In genomic region chr2:148731614-148732326, GRCm38 (mm10) we compare ENCODE assay signal across 8 mouse cellular contexts. TPM values are rescaled to one million over a fixed set of nuclear protein-coding genes. Genes with fewer than 3 reads are reported as not detected.
DNase-seq lines count a peak whose midpoint lies in the region; ATAC-seq lines count a peak whose summit lies in the region.

No protein-coding gene starts in this region.

- intact Hi-C loops in gastrocnemius, postnatal 14 days (cut with DNase I; ENCODE audit: low total_unique reads) = no loop called here

- no peaks in the 10 kb centered on the region for H3K27me3 ChIP-seq in intestine, embryonic 15.5 days (replicated peaks)
- H3K27me3 ChIP-seq in liver, embryonic 13.5 days = no peaks in the 10 kb centered on the region
- no peaks in the 10 kb centered on the region for H3K27me3 ChIP-seq in neural tube, embryonic 11.5 days (ENCODE audit: control insufficient read depth, insufficient read depth, low read length)

- WGBS in intestine, embryonic 15.5 days = 1% methylated on average over 35 of the region's 35 CpGs
- 2% methylated on average over 35 of the region's 35 CpGs for WGBS in liver, embryonic 13.5 days (ENCODE audit: insufficient replicate concordance)
- 2% methylated on average over 35 of the region's 35 CpGs for WGBS in neural tube, embryonic 11.5 days

- H3K4me1 ChIP-seq in intestine, embryonic 15.5 days (replicated peaks) = peaks cover 10% of the 10 kb centered on the region; the same call in 1 of the 2 replicates
- H3K4me1 ChIP-seq in liver, embryonic 13.5 days (replicated peaks) = peaks cover 12% of the 10 kb centered on the region
- H3K4me1 ChIP-seq in neural tube, embryonic 11.5 days (ENCODE audit: control insufficient read depth, insufficient read depth, low read length) = peaks cover 4% of the 10 kb centered on the region

- no peak overlapping the region for H3K27ac ChIP-seq in intestine, embryonic 15.5 days
- no peak overlapping the region for H3K27ac ChIP-seq in liver, embryonic 13.5 days
- H3K27ac ChIP-seq in neural tube, embryonic 11.5 days (ENCODE audit: low read depth, low read length) = no peak overlapping the region

- peak overlapping the region; percentile 93 for H3K4me2 ChIP-seq in intestine, embryonic 15.5 days (replicated peaks)
- peak overlapping the region; percentile 80 for H3K4me2 ChIP-seq in liver, embryonic 13.5 days
- peak overlapping the region; percentile 92 for H3K4me2 ChIP-seq in neural tube, embryonic 11.5 days (ENCODE audit: low read depth)

- peak overlapping the region; percentile 76 for H3K4me3 ChIP-seq in intestine, embryonic 15.5 days (replicated peaks)
- H3K4me3 ChIP-seq in liver, embryonic 13.5 days (replicated peaks) = peak overlapping the region; percentile 68
- H3K4me3 ChIP-seq in neural tube, embryonic 11.5 days (ENCODE audit: low read depth, low read length) = peak overlapping the region; percentile 73

- no peaks in the 10 kb centered on the region for H3K36me3 ChIP-seq in intestine, embryonic 15.5 days
- no peaks in the 10 kb centered on the region for H3K36me3 ChIP-seq in liver, embryonic 13.5 days
- no peaks in the 10 kb centered on the region for H3K36me3 ChIP-seq in neural tube, embryonic 11.5 days (ENCODE audit: control insufficient read depth, insufficient read depth, low read length)

- ATAC-seq in intestine, embryonic 15.5 days = peak; percentile 86
- peak; percentile 53 for ATAC-seq in liver, embryonic 13.5 days (ENCODE audit: low read depth)
- peak; percentile 78; the same call in 1 of the 2 replicates for ATAC-seq in neural tube, embryonic 11.5 days (ENCODE audit: insufficient read depth, low FRiP score, low TSS enrichment)

- H3K9ac ChIP-seq in intestine, embryonic 15.5 days = peak overlapping the region; percentile 66
- H3K9ac ChIP-seq in liver, embryonic 13.5 days = peak overlapping the region; percentile 73
- H3K9ac ChIP-seq in neural tube, embryonic 11.5 days (ENCODE audit: low read length) = peak overlapping the region; percentile 69

- no peaks in the 10 kb centered on the region for H3K9me3 ChIP-seq in intestine, embryonic 15.5 days
- no peaks in the 10 kb centered on the region for H3K9me3 ChIP-seq in liver, embryonic 13.5 days (replicated peaks)
- H3K9me3 ChIP-seq in neural tube, embryonic 11.5 days (ENCODE audit: control insufficient read depth, low read length) = no peaks in the 10 kb centered on the region

- peak; percentile 18 for DNase-seq in urinary bladder, postnatal 25 days (ENCODE audit: low spot score)
- no peak for DNase-seq in urinary bladder, adult 2 months (ENCODE audit: low spot score)
- peak; percentile 71 to 75 for DNase-seq in cerebellum, postnatal 10 days
- peak; percentile 34 for DNase-seq in gastrocnemius, postnatal 14 days
- DNase-seq in liver, embryonic 13.5 days = no peak
- peak; percentile 41 for DNase-seq in neural tube, embryonic 11.5 days (ENCODE audit: low spot score)
- DNase-seq in B cell, adult 2 months = no peak

RNA-seq across cellular contexts. Expression of gene Napb, which starts 0.5 kb away (rescaled TPM):
- 3.5 and 4.0 TPM in 2 replicates for polyA plus RNA-seq in urinary bladder, adult 2 months (2012; rRNA removed)
- total RNA-seq in gastrocnemius, postnatal 14 days (2021) = 1 to 10 TPM; 3.3 to 4.1 TPM
- polyA plus RNA-seq in intestine, embryonic 15.5 days (2015; fragmentation: Nextera tagmentation; extraction: Ambion mirVana) = 3.4 and 4.1 TPM in 2 replicates
- polyA plus RNA-seq in liver, embryonic 13.5 days (2015; fragmentation: Nextera tagmentation; extraction: Ambion mirVana) = 0.36 and 0.39 TPM in 2 replicates
- polyA plus RNA-seq in neural tube, embryonic 11.5 days (2014; fragmentation: Nextera tagmentation; extraction: Ambion mirVana) = 22.8 and 25.7 TPM in 2 replicates

RNA-seq across cellular contexts. Expression of gene Cstl1, which starts 18.4 kb away (rescaled TPM):
- not detected in 2 replicates for polyA plus RNA-seq in urinary bladder, adult 2 months (2012; rRNA removed)
- not detected for total RNA-seq in gastrocnemius, postnatal 14 days (2021)
- polyA plus RNA-seq in intestine, embryonic 15.5 days (2015; fragmentation: Nextera tagmentation; extraction: Ambion mirVana) = not detected in 2 replicates
- polyA plus RNA-seq in liver, embryonic 13.5 days (2015; fragmentation: Nextera tagmentation; extraction: Ambion mirVana) = not detected in 2 replicates
- not detected in 2 replicates for polyA plus RNA-seq in neural tube, embryonic 11.5 days (2014; fragmentation: Nextera tagmentation; extraction: Ambion mirVana)

RNA-seq across cellular contexts. Expression of gene Cst11, which starts 39.5 kb away (rescaled TPM):
- not detected in 2 replicates for polyA plus RNA-seq in urinary bladder, adult 2 months (2012; rRNA removed)
- total RNA-seq in gastrocnemius, postnatal 14 days (2021) = not detected
- polyA plus RNA-seq in intestine, embryonic 15.5 days (2015; fragmentation: Nextera tagmentation; extraction: Ambion mirVana) = not detected in 2 replicates
- not detected in 2 replicates for polyA plus RNA-seq in liver, embryonic 13.5 days (2015; fragmentation: Nextera tagmentation; extraction: Ambion mirVana)
- not detected in 2 replicates for polyA plus RNA-seq in neural tube, embryonic 11.5 days (2014; fragmentation: Nextera tagmentation; extraction: Ambion mirVana)

RNA-seq across cellular contexts. Expression of gene 8030411F24Rik, which starts 50.0 kb away (rescaled TPM):
- polyA plus RNA-seq in urinary bladder, adult 2 months (2012; rRNA removed) = not detected in 2 replicates
- total RNA-seq in gastrocnemius, postnatal 14 days (2021) = not detected
- polyA plus RNA-seq in intestine, embryonic 15.5 days (2015; fragmentation: Nextera tagmentation; extraction: Ambion mirVana) = not detected in 2 replicates
- not detected in 2 replicates for polyA plus RNA-seq in liver, embryonic 13.5 days (2015; fragmentation: Nextera tagmentation; extraction: Ambion mirVana)
- polyA plus RNA-seq in neural tube, embryonic 11.5 days (2014; fragmentation: Nextera tagmentation; extraction: Ambion mirVana) = not detected in 2 replicates

RNA-seq across cellular contexts. Expression of gene Gzf1, which starts 50.9 kb away (rescaled TPM):
- polyA plus RNA-seq in urinary bladder, adult 2 months (2012; rRNA removed) = 11.2 and 13.2 TPM in 2 replicates
- total RNA-seq in gastrocnemius, postnatal 14 days (2021) = 10 to 100 TPM; 13.4 to 13.9 TPM
- 15.1 and 16.1 TPM in 2 replicates for polyA plus RNA-seq in intestine, embryonic 15.5 days (2015; fragmentation: Nextera tagmentation; extraction: Ambion mirVana)
- polyA plus RNA-seq in liver, embryonic 13.5 days (2015; fragmentation: Nextera tagmentation; extraction: Ambion mirVana) = 7.3 and 9.2 TPM in 2 replicates
- polyA plus RNA-seq in neural tube, embryonic 11.5 days (2014; fragmentation: Nextera tagmentation; extraction: Ambion mirVana) = 22.4 and 27.3 TPM in 2 replicates

Comparison
In these comparisons a context has a peak if more than half of its experiments do, and no peak if none do; other contexts are left out.
1. DNase-seq: peak in urinary bladder, postnatal 25 days (single experiment), cerebellum, postnatal 10 days (2 of 2), gastrocnemius, postnatal 14 days (single experiment) and neural tube, embryonic 11.5 days (single experiment); none in urinary bladder, adult 2 months (single experiment), liver, embryonic 13.5 days (single experiment) and B cell, adult 2 months (0 of 2).
2. Peak in every context shown above with its lines, with median percentiles within 50 percentile points of each other: ATAC-seq, H3K4me2 ChIP-seq, H3K4me3 ChIP-seq and H3K9ac ChIP-seq.